Mouse (Mus musculus) Patski (cell line): ENCODE measurements around the gene Olfr1375. TPM values are rescaled to one million over a fixed set of nuclear protein-coding genes. Genes with fewer than 3 reads are reported as not detected.

Experiments
- ATAC-seq: fragments of 100-300 bp; one replicate; pipeline ENCODE4 v1.8.0; 2021
- CTCF ChIA-PET: fragments of 350-600 bp; sonication (Branson Sonifier 250); formaldehyde crosslinking; loops from one replicate; lab custom pipeline; 2022; ENCODE audit warnings: inconsistent platforms; lab: Charles Lee
- POLR2A ChIA-PET: fragments of 350-600 bp; sonication (Branson Sonifier 250); formaldehyde crosslinking; loops from one replicate; lab custom pipeline; 2022; ENCODE audit warnings: antibody characterized with exemption, inconsistent platforms; lab: Charles Lee
- DNase-seq: peaks from one replicate; pipeline ENCODE4 v3.0.0-alpha.2; 2011; ENCODE audit warnings: low read depth, low spot score
- H3K27me3 ChIP-seq: fragments of 371-371 bp; one replicate; pipeline ENCODE4 v1.5.1; 2021
- CTCF ChIP-seq: fragments of 100-300 bp; IDR thresholded peaks from one replicate; pipeline ENCODE4 v1.5.1; 2021
- in situ Hi-C: fragments of 300-500 bp; cut with MboI; formaldehyde crosslinking; loops from 3 replicates; pipeline ENCODE4 v1.11.1; 2018; ENCODE audit warnings: low pct_unique_long_range_greater_than_20kb, mixed read lengths
- polyA plus RNA-seq: library from polyadenylated mRNA; unstranded; gene quantifications from one replicate; pipeline ENCODE4 v1.2.3, GENCODE M21; 2021

Olfr1375 gene
- polyA plus RNA-seq, 1 experiment from 2014 or later = not detected

- POLR2A ChIA-PET = no interaction called here
- no peak for TF ChIP-seq CTCF
- CTCF ChIA-PET = no interaction called here
- H3K27me3 ChIP-seq = no peaks in the 10 kb centered on the region
- peak; percentile 51 for ATAC-seq
- in situ Hi-C loops = loop anchor here (25.0 kb wide), 2 partner anchors 211 to 486 kb away; partner anchors contain the start of genes BC049762 and Clk4
- no peak for DNase-seq
Observed at GRCm38 (mm10) chr11:51051678-51052077, 3.8 kb downstream of the Olfr1375 start.

GRCm38 (mm10) chr11:51053230-51053629 is 5.3 kb downstream of the Olfr1375 start:
- in situ Hi-C loops = loop anchor here (25.0 kb wide), 2 partner anchors 209 to 484 kb away; partner anchors contain the start of genes BC049762 and Clk4
- DNase-seq (no peak), ATAC-seq (no peak)
- peak; percentile 64 for TF ChIP-seq CTCF
- ChIA-PET POLR2A (no interaction called here), CTCF (interaction anchor here (1.2 kb wide), 1 partner anchor 113 kb away, joined by 3 read pairs; no protein-coding TSS in a partner anchor)
- no peaks in the 10 kb centered on the region for H3K27me3 ChIP-seq

DNA sequence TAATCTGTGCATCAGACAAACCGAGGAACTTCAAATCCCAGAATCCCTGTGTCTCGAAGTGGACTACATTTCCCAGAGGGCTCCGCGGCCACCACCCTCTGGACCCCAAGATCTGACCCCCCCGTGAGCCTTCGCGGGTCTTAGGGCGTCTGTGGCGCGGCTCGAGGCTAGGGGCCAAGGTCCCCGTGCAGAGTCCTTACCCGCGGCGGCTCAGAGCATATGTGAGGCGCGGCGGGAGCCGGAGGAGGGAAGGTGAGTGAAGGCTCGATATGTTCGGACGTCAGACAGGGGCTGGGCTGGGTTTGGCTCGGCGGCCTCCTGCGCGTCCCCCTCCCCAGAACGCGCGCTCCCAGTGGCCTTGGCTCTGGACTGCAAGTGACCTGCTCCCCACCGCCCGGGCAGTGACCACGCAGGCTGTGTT is 11.3 kb downstream of the Olfr1375 start, which contains the start of gene Zfp354a:
Gene Zfp354a, plus strand, starts transcription at position 107 of the 421 bp plus-strand sequence.
- H3K27me3 ChIP-seq = no peaks in the 10 kb centered on the region
- peak; percentile 31 for TF ChIP-seq CTCF
- no peak for DNase-seq
- ChIA-PET POLR2A (interaction anchor here (0.6 kb wide), 1 partner anchor 420 kb away, joined by 3 read pairs; no protein-coding TSS in a partner anchor), CTCF (no interaction called here)
- peak; percentile 93 for ATAC-seq
- in situ Hi-C loops = loop anchor here (5.0 to 25.0 kb wide), 3 partner anchors 122 to 478 kb away; partner anchors contain the start of genes BC049762 and Clk4

GRCm38 (mm10) chr11:51059640-51060039 is 11.7 kb downstream of the Olfr1375 start:
- POLR2A ChIA-PET = no interaction called here
- in situ Hi-C loops = loop anchor here (5.0 to 25.0 kb wide), 3 partner anchors 122 to 478 kb away; partner anchors contain the start of genes BC049762 and Clk4
- no peak for DNase-seq
- TF ChIP-seq CTCF = no peak
- no peaks in the 10 kb centered on the region for H3K27me3 ChIP-seq
- peak; percentile 49 for ATAC-seq
- CTCF ChIA-PET = no interaction called here

DNA sequence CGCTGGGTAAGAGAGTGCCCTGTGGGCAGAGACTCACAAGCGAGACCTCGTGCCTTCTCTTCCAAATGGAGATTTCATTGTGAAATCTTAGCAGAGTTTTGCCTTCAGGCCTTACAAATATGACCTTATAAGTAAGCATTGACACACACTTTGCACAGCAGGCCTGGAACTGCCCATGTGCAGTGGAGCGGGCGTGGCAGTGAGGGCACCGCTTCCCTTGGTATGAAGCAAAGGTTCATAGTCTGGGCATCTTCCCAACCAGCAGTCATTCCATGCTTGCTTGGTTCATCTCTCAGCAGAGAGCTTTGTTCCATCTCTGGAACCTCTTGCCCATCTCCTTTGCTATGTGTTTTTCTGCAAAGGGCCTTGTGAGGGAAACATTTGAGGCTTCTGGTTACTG is 13.1 kb downstream of the Olfr1375 start:
- no peak for TF ChIP-seq CTCF
- peak; percentile 22 for ATAC-seq
- CTCF ChIA-PET = no interaction called here

GRCm38 (mm10) chr11:51063276-51063675 is 15.4 kb downstream of the Olfr1375 start:
- DNase-seq (no peak), ATAC-seq (no peak)
- POLR2A ChIA-PET = no interaction called here
- CTCF ChIA-PET = no interaction called here
- no peaks in the 10 kb centered on the region for H3K27me3 ChIP-seq
- TF ChIP-seq CTCF = no peak
- in situ Hi-C loops = loop anchor here (25.0 kb wide), 2 partner anchors 199 to 474 kb away; partner anchors contain the start of genes BC049762 and Clk4

More for the DNA sequence above, 13.1 kb downstream of the Olfr1375 start:
- H3K27me3 ChIP-seq = no peaks in the 10 kb centered on the region
- no peak for DNase-seq
- in situ Hi-C loops = loop anchor here (25.0 kb wide), 2 partner anchors 201 to 476 kb away; partner anchors contain the start of genes BC049762 and Clk4
- POLR2A ChIA-PET = no interaction called here

- ATAC-seq (no peak), DNase-seq (no peak)
- no peak for TF ChIP-seq CTCF
- in situ Hi-C loops = loop anchor here (25.0 kb wide), 2 partner anchors 198 to 473 kb away; partner anchors contain the start of genes BC049762 and Clk4
- ChIA-PET CTCF (no interaction called here), POLR2A (no interaction called here)
- H3K27me3 ChIP-seq = no peaks in the 10 kb centered on the region
Observed at GRCm38 (mm10) chr11:51063841-51064240, 15.9 kb downstream of the Olfr1375 start.

GRCm38 (mm10) chr11:51084527-51084926 is 36.6 kb downstream of the Olfr1375 start:
- CTCF ChIA-PET = interaction anchor here (1.0 kb wide), 1 partner anchor 144 kb away, joined by 3 read pairs; no protein-coding TSS in a partner anchor
- POLR2A ChIA-PET = no interaction called here
- in situ Hi-C loops = no loop called here
- no peak for DNase-seq
- no peak for ATAC-seq
- H3K27me3 ChIP-seq = peaks cover 4% of the 10 kb centered on the region
- no peak for TF ChIP-seq CTCF

GRCm38 (mm10) chr11:51085269-51085668 is 37.4 kb downstream of the Olfr1375 start:
- ChIA-PET POLR2A (no interaction called here), CTCF (no interaction called here)
- ATAC-seq (no peak), DNase-seq (no peak)
- TF ChIP-seq CTCF = no peak
- H3K27me3 ChIP-seq = peaks cover 5% of the 10 kb centered on the region
- in situ Hi-C loops = no loop called here

Other genes starting within 250 kb of the Olfr1375 start
- 21.1 TPM for gene Zfp354c, start 220.4 kb upstream of the Olfr1375 start, polyA plus RNA-seq
- 4.0 TPM for gene Zfp879, start 206.6 kb upstream of the Olfr1375 start, polyA plus RNA-seq
- gene Grm6, start 197.4 kb upstream of the Olfr1375 start, polyA plus RNA-seq = not detected
- gene Zfp454, start 160.5 kb upstream of the Olfr1375 start, polyA plus RNA-seq = 3.9 TPM
- gene Zfp2, start 131.9 kb upstream of the Olfr1375 start, polyA plus RNA-seq = 10.7 TPM
- gene Zfp354b, start 116.5 kb upstream of the Olfr1375 start, polyA plus RNA-seq = 2.0 TPM
- gene 4933414I15Rik, start 104.3 kb upstream of the Olfr1375 start, polyA plus RNA-seq = not detected
- gene Prop1, start 94.3 kb upstream of the Olfr1375 start, polyA plus RNA-seq = not detected
- not detected for gene Olfr1378, start 81.6 kb upstream of the Olfr1375 start, polyA plus RNA-seq
- gene Olfr1377, start 66.1 kb upstream of the Olfr1375 start, polyA plus RNA-seq = not detected
- not detected for gene Olfr51, start 44.5 kb upstream of the Olfr1375 start, polyA plus RNA-seq
- not detected for gene Olfr54, start 33.9 kb upstream of the Olfr1375 start, polyA plus RNA-seq
- gene Zfp354a, start 11.1 kb downstream of the Olfr1375 start, polyA plus RNA-seq = 9.1 TPM
- gene Gm12569, start 172.4 kb downstream of the Olfr1375 start, polyA plus RNA-seq = not detected
- 76.1 TPM for gene Clk4, start 213.6 kb downstream of the Olfr1375 start, polyA plus RNA-seq
- 0.10 TPM for gene BC049762, start 214.9 kb downstream of the Olfr1375 start, polyA plus RNA-seq
- 3.5 TPM for gene Col23a1, start 241.8 kb downstream of the Olfr1375 start, polyA plus RNA-seq